Mouse (Mus musculus) embryo, embryonic 11.5 days (tissue): Measurements from ENCODE around the gene Nebl.

ENCODE experiments used
- DNase-seq: peaks from one replicate; pipeline ENCODE4 v3.0.0-alpha.2; 2012; ENCODE audit warnings: low read depth, low spot score

The Nebl gene

DNA sequence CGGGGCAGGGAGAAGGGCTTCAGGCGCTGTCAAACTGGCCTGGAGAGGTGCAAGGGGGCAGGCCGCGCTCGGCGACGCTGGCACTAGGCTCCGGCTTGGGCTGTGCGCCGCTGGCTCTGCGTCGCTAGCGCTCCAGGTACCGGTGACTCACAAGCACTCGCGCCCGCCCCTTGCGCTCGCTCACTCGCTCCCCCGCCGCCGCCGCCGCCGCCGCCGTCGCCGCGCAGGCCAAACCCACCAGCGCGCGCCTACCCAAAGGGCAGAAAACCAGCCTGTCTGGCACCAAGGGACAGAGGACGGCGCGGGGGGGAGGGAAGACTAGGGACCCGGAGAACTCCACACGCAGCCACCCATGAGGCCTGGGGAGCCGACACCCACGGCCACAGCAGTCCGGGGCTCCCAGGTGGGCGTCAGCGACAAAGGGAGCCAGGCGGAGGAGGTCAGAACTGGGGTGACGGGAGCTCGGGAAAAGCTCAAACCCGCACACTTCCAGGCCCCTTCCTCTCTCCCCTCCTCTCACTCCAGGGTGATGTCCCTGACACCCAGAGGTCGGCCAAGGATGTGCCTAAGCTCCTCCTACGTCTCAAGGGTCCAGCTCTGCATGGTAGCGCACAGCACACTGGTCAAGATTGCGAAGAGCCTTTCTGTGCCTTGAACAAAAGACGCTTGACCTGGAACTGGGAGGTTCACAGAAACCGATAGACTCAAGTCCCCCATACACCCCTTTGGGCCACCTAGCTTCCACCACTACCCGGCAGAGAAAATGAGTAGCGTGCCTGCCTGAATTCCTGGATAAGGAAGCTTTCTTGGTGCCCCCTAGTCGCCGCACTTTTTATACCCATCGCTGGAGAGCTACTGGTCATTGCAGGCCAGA is at the start of gene Nebl:
TSS of gene Nebl (minus strand) at position 508 of the 874 bp plus-strand sequence.
- no peak for DNase-seq

DNA sequence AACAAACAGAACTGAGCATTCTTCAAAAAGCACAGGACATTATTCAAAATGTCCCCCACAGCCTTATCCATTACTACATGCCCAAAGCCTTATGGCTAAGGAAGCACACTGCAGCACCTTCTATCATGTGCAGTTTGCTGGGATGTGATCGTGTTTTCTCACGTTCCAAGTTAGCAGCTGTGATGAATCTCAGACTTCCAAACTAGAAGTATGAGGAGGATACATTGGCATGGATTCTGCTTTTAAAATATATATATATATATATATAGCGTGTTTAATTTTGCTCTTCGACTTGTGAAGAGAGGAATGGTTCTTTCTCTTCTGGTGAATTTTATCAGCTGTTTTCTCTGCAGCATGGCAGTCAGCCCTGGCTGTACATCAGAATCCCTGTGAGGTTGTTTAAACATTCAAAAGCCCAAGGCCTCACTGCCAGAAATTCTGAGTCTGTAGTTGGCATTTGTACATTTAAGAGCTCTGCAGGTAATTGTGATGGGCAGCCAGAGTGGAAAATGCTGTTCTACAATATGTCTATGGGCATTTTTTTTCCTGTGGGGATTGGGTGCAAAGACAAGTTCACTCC is 39.1 kb upstream of the Nebl start:
- no peak for DNase-seq

DNA sequence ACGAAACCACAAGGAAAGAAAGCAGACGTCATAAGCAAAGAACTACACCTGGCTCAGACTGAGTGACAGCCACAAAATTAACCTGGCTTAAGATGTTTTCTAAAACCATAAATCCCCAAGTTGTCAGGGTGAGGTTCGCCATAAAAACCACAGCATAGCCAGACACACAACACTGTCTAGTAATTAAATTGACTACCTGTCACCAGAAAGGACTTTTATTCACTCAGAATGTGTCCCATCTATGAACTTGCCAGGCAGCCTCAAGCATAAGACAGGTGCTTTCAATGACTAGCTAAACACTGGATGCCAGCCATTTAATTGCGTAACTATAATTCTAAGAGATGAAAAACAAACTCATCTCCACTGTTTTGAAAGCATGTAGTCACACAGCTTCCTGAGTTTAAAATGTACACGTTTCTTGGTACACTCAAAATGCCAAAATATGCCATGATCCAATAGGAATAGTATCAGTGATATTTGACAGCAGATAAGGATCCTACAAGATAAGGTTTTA is 38.0 kb upstream of the Nebl start:
- DNase-seq: no peak

DNA sequence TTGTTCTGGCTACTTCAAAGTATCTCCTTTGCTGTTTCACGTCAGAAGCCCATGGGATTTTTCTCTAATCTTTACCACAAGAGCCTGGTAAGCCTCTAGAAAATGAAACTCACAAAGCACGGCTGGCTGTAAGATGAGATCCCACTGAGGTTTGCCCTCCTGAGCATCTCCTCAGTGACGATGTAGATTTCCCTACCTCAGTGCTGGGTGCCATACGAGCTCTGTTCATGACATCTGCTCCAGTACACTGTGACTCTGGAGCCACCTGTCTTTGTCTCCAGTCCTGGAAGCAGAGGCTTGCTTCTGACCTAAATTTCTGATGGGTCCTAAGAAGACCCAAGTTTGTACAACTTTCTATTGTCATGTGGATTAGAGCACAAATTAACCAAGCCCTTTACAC is 25.0 kb upstream of the Nebl start:
- no peak for DNase-seq

DNA sequence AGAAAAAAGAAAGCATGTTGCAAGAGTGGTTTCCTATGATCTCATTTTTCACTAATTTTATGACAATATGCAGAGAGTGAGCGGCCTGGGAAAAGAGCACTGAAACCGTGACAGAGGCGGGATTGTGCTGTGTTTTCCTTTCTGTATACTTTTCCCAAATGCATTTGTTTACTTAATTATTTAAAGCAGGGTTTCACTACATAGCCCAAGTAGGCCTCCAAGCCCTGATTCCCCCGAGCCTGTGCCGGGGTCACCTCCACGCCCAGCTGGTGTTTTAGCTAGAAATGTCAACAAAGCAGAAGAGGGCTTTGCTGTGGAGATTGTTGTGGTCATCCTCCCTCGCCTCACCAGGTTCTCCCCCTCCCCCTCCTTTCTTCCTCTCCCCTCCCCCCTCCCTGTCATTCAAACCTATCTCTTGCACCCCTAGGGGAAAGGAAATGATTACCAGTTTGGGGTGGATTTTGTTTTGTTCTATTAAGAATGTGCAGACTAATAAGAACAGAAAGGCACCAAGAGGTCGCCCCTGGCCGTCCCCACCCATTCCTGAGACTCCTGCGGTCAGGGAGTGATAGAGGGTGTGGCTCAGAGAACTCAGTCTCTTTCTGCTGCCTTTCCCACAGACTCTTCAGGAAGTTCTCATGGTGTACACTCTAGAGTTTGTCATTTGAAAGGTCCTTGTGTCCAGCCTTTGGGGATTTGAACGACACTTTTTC is 10.9 kb upstream of the Nebl start:
- no peak for DNase-seq

DNA sequence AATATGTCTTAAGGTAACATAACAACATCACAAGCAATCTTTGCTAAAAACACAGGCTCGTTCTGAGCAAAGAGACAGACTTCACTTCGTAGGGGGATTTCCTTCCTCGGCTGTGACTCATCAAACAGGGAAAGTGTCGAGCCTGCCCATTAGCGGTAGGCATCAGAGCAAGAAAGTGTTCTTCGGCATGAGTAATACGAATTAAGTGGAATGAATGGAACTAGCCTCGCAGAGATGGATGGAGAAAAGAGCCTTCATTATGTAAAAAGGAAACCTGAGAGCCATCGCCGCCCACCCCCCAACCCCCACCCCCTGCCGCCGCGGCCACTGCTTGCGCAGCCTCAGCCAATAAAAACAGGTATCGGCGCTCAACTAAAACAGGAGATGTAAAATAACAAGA is 10.3 kb upstream of the Nebl start:
- no peak for DNase-seq

DNA sequence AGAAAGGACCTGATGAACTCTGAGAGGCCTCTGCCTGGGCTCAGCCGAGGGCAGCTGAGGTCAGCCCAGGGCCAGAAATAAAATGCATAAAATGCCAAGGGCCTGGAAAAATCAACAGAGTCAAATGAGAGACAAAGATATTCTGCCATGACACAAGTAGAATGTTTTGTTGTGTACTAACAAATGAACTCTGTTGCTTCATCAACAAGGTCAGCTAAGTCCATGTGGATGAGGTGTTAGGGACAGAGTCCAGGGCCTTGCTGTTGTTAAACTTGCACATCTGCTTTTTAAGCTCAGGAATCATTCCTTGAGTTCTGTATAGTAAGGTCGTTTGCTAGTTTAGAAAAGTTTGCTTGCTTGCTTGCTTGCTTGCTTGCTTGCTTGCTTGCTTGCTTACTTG is 9.2 kb upstream of the Nebl start:
- DNase-seq: no peak

DNA sequence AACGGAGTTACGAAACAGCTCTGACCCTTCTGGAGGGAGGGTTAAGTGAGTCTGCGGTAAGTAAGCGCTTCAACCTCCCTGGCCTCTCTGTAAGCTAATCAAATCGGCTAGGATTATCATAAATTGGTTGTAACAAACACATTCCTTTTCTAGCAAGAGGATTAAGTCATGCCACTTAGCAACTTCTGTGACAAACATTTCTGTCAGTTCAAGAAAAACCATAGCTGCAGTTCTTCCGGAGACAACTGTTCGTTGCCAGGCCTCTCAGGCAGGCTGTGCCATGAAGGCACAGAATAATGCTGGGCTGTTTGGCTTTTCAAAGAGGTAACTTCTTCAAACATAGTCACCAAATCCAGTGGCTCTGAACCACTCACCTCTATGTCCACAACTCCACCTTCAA is 946 bp upstream of the Nebl start:
- DNase-seq: no peak

DNA sequence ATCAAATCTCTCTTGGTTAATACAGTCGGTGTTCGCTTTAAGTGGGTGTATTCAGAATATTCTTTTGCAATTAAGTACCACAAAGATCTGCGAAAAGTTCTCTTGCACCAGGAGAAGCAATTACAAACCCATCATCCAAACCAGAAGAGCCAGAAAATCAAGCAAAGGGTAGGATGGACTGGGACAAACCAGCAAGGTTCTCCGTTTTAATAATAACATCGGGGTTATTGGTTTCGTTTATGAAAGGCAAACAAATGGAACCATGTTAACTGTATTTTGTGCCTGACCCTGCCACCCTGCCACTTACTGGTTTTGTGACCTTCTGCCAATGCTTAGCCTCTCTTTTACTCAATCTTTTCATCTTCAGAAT is 552 bp upstream of the Nebl start:
- no peak for DNase-seq

DNA sequence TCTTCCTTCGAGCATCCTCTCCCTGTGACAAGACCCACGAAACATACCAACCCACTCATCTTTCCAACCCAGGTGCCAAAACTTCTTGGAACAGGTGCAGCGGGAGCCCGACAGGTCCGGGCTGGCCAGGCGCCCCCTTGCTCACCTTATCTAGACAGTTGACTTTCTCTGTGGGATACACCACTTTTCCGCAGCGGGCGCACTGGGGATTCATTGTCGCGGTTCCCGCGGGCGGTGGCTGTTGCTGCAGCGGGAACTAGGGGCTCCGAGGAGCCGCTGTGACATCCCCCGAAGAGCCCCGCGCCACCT is 662 bp downstream of the Nebl start:
- DNase-seq: no peak

DNA sequence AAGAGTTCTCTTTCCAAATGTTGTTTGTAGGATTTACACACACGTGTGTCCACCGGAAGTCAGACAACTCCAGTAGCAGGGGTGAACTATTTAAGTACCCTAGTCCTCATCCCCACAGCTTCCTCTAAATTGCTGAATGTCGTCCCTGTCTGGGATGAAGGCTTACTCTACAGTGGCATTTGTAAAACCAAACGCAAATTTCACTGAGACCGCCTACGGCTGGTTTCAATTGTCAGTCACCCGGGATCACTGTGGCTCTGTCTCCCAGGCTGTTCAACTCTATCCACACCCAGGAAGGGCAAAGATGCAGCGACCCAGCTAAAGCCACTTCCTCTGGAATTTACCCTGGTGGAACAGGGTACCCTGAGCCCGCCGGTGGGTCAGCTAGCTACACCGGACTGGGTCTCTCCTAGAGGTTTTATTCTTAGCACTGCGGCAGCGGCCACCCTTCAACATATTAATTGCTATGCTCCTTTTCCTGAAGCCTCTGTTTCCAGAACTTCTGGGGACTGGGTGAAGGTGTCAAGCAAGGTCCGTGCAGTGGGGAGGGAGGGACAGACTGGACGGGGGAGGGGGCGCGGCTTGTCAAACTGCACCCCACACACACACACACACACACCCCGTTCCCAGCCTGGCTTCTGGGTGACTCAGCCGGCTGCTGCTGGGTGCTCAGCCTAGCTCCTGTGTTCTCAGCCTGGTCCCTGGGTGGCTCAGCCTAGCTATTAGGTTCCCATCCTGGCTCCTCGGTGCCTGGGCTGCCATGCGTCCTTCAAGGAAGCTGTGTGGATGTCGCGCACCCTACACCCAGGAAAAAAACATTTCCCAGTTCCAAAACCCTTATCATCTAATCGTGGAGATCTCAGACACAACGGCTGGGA is 1.3 kb downstream of the Nebl start:
- no peak for DNase-seq

DNA sequence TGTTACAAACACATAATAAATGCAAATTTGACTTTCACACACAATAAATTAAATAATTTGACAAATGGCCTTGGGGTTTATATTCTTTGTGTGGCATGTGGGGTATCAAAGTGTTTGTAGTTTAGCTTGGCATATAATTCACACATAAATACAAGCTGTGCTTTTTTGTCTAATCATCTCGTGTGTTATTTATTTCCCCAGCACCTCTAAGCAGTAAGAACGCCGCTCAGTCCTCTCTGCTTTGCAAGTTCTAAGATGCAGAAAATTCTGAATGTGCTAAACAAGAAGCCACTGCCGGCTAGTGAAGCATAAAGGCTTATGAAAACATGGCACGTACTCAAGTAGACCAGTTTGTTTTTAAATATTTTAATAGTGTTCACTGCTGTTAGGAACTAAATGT is 6.9 kb downstream of the Nebl start:
- DNase-seq: no peak

DNA sequence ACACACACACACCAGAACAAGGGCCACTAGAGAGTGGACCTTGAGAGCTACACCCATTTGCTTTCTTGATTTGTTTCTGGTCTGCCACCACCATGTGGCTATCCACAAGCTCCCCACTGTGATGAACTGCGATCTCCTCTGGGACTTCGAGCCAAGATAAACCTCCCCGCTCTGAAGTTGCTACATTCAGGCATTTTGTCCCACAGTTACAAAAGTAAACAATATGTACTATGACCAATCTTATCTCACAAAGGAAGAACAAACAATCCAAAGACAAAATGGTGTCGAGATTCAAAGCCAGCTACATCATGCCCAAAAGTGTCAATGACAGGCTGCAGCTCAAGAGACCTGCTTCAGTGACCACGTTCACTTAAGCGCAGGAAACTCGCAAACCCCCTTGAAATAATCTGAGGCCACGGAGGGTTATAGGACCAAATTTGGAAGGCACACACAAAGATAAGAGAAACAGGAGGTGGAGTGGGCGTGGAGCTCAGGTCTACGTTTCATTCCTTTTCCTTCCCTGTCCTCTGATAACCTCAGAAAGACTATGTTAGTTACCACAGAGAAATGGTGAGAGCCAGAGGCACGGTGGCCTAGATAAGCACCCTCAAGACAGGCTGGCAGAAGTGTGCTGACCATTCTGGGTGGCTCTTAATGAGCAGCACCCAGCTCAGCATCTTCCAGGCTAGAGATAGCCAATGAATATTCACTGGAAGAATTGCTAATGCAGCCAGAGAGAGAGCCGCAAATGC is 7.8 kb downstream of the Nebl start:
- no peak for DNase-seq

DNA sequence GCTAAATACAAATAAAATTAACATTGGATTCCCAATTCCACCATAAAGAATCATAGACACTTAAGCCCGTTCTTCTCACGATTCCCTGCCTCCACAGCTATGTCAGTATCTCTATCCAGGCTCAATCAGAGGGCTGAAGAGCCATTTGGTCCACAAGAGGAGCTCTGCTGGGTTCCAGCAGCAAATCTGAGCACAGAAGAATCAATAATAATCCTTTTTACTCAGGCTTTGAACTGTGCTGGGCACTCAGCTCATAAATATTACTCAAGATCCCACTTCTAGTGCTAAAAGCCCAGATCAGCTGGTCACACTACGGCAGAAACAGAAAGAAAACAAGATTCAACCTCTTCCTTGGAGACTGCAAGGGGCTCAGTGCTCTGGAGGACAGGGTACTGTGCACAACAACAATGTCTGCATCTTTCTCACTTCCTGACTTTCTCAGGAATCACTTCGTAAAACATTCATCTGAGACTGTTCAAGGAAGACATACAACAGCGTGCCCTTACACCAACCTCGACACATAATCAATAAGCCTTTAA is 10.0 kb downstream of the Nebl start:
- DNase-seq: no peak

DNA sequence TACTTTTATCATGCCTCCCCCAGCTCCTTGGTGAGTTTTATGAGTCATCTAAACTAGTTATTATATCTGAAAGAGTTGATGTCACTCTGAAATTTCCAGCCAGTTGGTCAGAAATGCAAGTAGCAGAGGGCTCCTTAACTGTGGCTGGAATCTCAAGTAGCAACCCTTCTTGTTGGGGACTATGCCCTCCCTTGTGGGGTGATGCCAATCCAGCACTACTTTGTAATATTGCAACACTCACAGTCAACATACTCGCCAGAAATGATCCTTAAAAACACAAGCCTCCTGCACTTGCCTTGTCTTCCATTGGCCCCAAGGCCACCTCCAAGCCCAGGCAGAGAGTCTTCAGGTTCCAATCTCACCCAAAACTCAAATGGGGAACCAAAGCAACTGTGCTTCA is 13.0 kb downstream of the Nebl start:
- no peak for DNase-seq

DNA sequence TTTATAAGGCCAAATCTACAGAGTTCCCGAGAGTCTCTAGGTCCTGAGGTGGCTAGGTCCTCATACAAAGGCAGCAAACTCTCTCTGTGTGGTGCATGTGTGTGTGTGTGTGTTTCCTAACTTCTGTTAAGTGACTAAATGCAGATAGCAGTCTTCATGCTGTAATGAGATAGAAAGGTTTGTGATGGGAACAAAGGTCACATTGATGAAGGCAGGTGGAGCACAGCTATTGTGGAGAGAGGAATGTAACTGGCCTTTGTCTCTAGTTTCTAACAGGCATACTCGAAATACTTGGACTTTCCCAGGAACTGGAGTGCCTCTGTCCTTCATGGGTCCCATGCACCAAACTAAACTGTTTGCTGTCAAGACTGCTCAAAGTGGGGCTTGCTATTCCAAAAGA is 14.1 kb downstream of the Nebl start:
- no peak for DNase-seq

DNA sequence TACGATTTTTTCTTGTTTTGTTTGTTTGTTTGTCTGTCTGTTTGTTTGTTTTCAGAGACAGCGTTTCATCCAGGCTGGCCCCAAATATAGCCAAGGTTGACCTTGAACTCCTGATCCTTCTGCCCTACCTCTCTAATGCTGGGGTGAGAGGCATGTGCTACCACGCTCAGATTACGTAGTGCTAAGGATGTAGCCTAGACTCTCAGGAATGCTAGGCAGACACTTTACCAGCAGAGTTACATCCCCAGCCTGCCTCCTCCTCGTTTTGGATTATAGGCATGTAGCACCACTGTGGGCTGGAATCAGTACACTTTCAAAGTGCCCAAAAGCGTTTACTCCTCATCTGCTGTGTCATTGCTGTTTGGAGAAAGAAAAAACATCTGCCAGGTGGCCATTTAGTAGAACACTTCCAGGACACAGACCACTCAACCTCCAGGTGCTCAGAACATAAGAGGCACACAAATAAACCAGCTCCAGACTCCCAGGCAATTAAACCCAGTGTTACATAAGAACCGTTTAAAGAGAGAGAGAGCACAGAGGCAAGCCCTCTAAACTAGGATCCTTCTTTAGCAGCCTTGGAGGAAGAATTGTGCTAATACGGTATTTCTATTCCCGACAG is 16.0 kb downstream of the Nebl start:
- DNase-seq: no peak

DNA sequence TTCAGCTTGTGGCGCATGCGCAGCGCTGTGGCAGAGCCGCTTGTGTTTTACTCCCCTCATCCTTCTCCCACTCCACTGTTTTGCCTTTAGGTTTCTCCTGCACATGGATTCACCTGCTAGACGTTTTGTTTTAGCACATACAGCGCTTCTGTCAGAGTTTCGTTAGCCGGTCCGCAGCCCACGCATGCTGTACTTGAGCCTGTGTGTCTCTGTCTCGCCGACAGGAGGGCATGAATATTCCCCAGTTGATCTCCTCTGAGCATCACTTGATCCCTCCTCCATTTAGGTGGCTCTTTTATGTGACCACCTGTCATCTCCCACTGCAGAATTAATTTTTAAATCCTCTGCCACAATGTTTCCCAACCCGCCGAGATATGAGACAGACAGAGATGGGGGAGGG is 16.6 kb downstream of the Nebl start:
- DNase-seq: no peak

DNA sequence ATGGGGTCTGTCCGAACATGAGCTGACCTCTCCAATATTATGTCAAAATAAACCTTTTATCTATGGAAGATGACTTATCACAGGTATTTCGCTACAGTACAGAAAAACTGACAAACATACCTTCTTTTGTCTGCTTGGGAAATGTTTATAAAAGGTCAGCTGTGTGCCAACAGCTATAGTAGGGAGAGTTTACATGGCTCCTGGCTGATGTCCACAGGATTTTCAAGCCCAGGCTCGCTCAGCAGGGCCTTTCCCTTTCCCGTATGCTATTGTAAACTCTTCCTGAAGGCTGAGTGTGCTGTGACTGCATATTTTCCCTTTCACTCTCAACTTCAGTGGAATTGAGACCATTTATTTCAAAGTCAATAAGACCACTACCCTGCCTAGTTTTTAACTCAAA is 17.1 kb downstream of the Nebl start:
- DNase-seq: no peak

DNA sequence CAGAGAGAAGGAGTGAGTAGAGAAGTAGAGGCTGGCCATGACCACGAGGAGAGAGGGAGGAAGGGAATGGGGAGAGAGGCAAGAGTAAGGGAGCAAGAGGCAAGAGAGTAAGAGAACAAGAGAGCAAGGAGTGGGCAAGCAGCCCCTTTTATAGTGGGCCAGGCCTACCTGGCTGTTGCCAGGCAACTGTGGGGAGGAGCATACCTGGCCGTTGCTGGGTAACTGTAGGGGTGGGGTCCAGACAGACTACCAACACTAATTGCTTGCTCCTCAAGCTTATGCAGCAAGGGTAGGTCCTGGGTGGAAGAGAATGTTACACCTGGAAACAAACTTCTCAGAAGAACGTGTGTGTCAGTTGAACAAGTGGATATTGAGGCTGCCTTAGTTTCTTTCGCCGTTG is 20.0 kb downstream of the Nebl start:
- DNase-seq: no peak
